Mouse (Mus musculus) T-helper 17 cell (primary cell): Measurements from ENCODE around the gene Anapc13.

Source experiments
- in situ Hi-C, 2 experiments: fragments of 300-600 bp; cut with MboI, MseI; formaldehyde crosslinking; loops; 1 replicate in 1 of 2; 2 replicates in 1 of 2; pipeline ENCODE4 v1.15.1; 2025; ENCODE audit warnings: high pct_unique_total_duplicates in 2 of 2

Anapc13 gene

GRCm38 (mm10) chr9:102631589-102632147 is 5.6 kb downstream of the Anapc13 start:
- in situ Hi-C loops: loop anchor here in 1 of 2 experiments (5.0 kb wide), 1 partner anchor 151 kb away; no protein-coding TSS in a partner anchor

GRCm38 (mm10) chr9:102632173-102632572 is 6.1 kb downstream of the Anapc13 start:
- in situ Hi-C loops: loop anchor here in 1 of 2 experiments (5.0 kb wide), 1 partner anchor 150 kb away; no protein-coding TSS in a partner anchor

DNA sequence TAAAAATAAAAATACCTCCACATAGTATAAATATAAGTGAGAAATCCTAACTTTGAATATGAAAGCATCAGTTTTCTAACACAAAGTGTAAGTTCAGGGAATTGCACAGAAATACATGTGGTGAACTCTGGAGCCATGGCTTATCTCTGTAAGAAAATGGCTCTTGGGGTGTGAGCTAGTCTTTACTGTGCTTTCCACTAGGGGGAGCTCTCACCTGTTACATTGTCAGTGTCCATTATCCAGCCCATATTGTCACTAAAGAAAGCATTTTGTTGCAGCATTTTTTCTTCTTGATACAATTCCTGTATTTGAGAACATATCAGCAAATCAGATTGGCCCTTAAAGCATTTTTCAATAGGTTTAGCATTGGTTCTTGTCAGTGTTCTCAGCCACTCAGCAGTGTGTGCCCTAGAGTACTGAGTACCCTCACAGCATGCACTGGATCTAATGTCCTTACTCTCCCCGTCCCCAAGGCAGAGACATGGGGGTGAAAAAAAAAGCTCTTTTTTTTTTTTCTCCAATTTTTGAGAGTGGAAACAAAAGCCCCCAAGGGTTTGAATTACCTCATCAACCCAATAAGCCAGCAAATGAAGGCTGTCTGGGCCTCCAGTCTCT is 6.9 kb downstream of the Anapc13 start:
- in situ Hi-C loops: loop anchor here in 1 of 2 experiments (5.0 kb wide), 1 partner anchor 149 kb away; no protein-coding TSS in a partner anchor

DNA sequence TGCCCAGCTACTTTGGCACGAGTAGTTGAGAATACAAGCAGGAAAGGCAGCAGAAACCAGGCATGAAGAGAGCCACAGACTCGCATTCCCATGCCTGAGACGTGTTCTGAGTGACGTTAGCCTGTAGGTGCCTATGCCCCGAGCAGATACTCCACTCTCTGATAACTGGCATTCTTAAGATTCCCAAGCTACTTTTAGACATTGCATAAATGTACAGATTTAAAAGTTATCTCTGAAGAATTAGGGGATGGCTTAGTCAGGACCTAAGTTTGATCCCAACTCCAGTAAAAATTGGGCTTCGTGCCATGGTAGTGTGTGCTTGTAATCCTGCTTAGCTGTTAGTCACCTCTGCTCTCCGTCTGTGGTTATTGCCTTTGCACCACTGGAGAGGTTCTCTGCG is 8.4 kb downstream of the Anapc13 start:
- in situ Hi-C loops: loop anchor here in 1 of 2 experiments (5.0 kb wide), 1 partner anchor 148 kb away; no protein-coding TSS in a partner anchor

- in situ Hi-C loops: loop anchor here (5.0 kb wide), 3 partner anchors 141 to 241 kb away; no protein-coding TSS in a partner anchor
Measured at GRCm38 (mm10) chr9:102636553-102636952, 10.5 kb downstream of the Anapc13 start.

GRCm38 (mm10) chr9:102637115-102637514 is 11.0 kb downstream of the Anapc13 start:
- in situ Hi-C loops: loop anchor here (5.0 kb wide), 3 partner anchors 140 to 240 kb away; no protein-coding TSS in a partner anchor

GRCm38 (mm10) chr9:102638963-102639362 is 12.9 kb downstream of the Anapc13 start:
- in situ Hi-C loops: loop anchor here (5.0 kb wide), 3 partner anchors 138 to 238 kb away; no protein-coding TSS in a partner anchor

- in situ Hi-C loops: loop anchor here (5.0 kb wide), 3 partner anchors 138 to 238 kb away; no protein-coding TSS in a partner anchor
Measured at GRCm38 (mm10) chr9:102639510-102639909, 13.4 kb downstream of the Anapc13 start.

- in situ Hi-C loops: no loop called here
Measured at GRCm38 (mm10) chr9:102641531-102641930, 15.4 kb downstream of the Anapc13 start.

GRCm38 (mm10) chr9:102643071-102643485 is 17.0 kb downstream of the Anapc13 start:
- in situ Hi-C loops: no loop called here

DNA sequence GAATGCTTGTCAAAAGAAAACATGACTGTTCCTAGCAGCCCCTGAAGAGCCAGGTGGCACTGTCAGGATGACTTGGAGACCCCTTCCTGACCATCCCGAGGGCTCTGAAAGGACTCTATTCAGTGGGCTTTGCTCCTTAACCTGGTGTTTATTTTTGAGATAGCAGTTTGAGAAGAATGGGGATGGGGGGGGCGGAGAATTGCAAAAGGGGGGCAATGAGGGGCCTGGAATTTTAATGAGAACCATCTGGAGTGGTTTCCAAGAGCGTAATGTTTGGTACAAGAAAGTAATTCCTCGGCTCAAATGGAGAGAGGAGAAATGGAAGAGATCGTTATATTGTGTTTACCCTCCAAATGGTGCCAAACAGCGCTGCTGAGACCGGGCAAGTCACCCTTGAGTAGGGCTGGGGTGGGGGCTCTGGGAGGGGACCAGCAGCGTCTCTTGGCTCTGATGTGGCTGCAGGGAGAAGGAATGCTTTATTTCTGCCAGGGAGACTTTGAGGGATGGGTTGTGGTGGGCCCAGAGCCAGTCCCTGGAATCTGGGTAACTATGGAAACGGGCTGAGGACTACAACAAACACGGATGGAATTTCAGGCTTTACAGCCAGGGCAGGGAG is 17.5 kb downstream of the Anapc13 start:
- in situ Hi-C loops: no loop called here

DNA sequence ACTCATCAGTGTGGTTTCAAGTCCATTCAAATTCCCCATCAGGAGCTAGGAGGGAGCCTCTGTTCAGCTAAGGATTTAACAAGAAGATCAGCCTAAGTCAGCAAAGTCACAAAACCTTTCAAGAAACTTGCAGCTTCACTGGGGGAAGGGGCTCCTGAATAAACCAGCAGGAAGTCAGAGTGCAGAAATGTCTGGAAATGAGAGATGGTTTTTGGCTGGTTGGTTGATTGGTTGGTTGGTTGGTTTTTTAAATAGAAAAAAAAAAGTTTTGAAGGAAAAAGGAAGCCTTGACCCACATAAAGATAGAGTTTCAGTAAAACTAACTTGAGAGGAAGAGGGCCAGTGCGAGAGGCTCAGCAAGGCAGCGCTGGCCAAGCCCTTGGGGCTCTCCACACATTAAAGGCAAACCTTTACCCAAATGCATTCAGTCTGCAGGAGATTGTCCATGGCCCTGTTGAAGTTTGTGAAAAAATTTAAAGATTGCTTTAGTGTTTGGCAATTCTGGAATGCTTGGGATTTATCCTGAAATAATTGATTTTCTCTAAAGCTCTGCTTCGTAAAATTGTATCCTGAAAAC is 19.1 kb downstream of the Anapc13 start:
- in situ Hi-C loops: no loop called here

DNA sequence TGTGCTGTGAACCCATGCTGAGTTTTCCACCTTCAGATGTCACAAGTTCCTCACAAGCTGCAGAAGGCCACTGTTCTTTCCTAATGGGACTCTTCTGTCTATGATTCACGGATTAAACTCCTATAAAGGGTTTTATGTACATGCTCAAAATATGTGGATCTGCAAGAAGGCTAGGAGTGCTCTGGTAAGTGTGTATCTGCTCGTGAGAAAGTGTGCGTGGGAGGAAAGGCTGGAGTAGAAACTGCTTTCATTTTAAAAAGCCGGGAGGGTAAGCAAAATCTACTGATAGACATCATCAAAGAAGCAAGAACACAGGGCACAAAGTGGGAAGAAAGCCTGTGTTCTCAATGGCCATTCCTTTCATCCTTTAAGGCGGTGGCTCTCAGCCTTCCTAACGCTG is 20.9 kb downstream of the Anapc13 start:
- in situ Hi-C loops: no loop called here

GRCm38 (mm10) chr9:102649917-102650527 is 23.9 kb downstream of the Anapc13 start:
- in situ Hi-C loops: no loop called here

GRCm38 (mm10) chr9:102650637-102651036 is 24.5 kb downstream of the Anapc13 start:
- in situ Hi-C loops: no loop called here

GRCm38 (mm10) chr9:102651199-102651720 is 25.2 kb downstream of the Anapc13 start:
- in situ Hi-C loops: no loop called here

- in situ Hi-C loops: no loop called here
Measured at GRCm38 (mm10) chr9:102656355-102657095, 30.4 kb downstream of the Anapc13 start.

DNA sequence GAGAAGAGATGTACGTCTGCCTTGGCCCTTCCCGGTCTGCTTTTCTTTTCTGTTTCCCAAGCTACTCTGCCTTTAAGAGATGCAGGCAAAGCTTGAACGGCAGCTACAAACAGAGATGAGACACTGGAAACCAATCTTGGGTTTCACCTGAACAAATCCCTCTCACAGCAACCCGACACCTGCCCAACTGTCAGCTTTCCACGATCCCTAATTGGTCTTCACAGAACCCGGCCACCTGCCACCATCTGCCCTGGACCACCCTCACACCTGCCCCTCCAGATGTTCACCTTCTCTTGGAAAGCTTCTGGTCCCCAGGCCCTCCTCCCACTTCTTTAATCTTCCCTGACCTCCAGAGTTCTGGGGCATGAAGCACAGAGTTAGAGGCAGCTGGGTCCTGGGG is 42.0 kb downstream of the Anapc13 start:
- in situ Hi-C loops: no loop called here

DNA sequence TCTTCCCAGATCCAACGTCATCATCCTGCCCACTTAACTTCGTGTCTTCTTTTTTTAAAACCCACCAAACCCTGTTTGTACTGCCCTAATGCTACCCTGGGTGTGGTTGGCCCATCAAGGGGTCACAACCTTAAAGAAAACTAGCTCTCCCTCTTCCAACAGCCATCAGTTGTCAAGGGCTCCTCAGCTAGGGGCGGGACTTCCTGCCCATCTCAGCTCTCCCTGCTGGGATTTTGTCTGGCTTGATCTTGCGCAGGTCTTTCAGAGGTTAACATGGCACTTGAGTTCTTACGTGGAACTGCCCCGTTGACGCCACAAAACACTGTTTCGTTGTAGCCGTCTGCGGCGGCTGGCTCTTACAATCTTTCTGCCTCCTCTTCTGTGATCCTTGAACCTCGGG is 42.8 kb downstream of the Anapc13 start:
- in situ Hi-C loops: no loop called here

- in situ Hi-C loops: no loop called here
Measured at GRCm38 (mm10) chr9:102673381-102673780, 47.3 kb downstream of the Anapc13 start.

- in situ Hi-C loops: no loop called here
Measured at GRCm38 (mm10) chr9:102675922-102676321, 49.8 kb downstream of the Anapc13 start.
